ENCODE assay signal across 20 mouse cellular contexts in the genomic region with DNA sequence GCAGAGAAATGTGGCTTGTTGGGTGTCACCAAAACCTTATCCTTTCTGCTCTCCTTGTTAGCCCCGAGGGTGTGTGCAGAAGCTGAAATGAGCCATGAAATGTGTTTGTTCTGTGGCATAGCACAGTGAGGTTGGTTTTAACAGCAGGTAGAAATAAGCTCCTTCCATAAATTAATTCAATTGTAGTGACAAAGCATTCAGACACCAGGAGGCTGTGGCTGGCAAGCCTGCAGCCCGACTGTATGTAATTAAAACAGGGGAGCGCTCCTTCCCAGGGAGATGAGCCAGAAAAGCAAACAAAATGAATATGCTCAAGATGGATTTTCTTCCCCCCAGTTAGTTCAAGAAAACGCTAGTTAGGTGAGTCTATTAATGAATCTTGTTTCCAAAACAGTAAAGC.
A peak's percentile ranks its signal among the peaks of the same experiment; 100 is the strongest.
DNase-seq lines count a peak whose midpoint lies in the region; ATAC-seq and TF ChIP-seq lines count a peak whose summit lies in the region.
"Had no signal": no experiment of that assay in that cellular context is flagged by ENCODE, and none has a peak within 500 bp of the region (broad histone marks: within the 10 kb centered on the region; RNA-seq: fewer than 3 reads in every experiment).

No protein-coding gene starts in this region.

- DNase-seq in forebrain, embryonic 10.5 days (ENCODE audit: extremely low spot score, low spot score): no peak
- DNase-seq in hindbrain, postnatal 0 days (ENCODE audit: low spot score): peak; percentile 21
- DNase-seq in neural tube, embryonic 10.5 days (ENCODE audit: extremely low spot score, low spot score): no peak
- peak; percentile 72 for DNase-seq in brain, embryonic 14.5 days (ENCODE audit: low read depth)
- DNase-seq: adrenal gland, adult 2 months; adrenal gland, postnatal 25 days; cerebellum, adult 2 months; cerebellum, postnatal 10 days; gastrocnemius, postnatal 14 days had no signal

- no peak overlapping the region for H3K4me2 ChIP-seq in forebrain, embryonic 16.5 days (ENCODE audit: low read length)
- H3K4me2 ChIP-seq in hindbrain, postnatal 0 days (ENCODE audit: low read depth, low read length): no peak overlapping the region
- H3K4me2 ChIP-seq in hindbrain, embryonic 12.5 days (replicated peaks): no peak overlapping the region
- H3K4me2 ChIP-seq in neural tube, embryonic 13.5 days: no peak overlapping the region
- H3K4me2 ChIP-seq: forebrain, embryonic 13.5 days; heart, embryonic 12.5 days; hindbrain, embryonic 15.5 days had no signal

- no peak overlapping the region for H3K9ac ChIP-seq in forebrain, embryonic 16.5 days (replicated peaks; ENCODE audit: low read depth, low read length)
- H3K9ac ChIP-seq in hindbrain, postnatal 0 days (replicated peaks; ENCODE audit: low read length): no peak overlapping the region
- H3K9ac ChIP-seq in hindbrain, embryonic 12.5 days: no peak overlapping the region
- H3K9ac ChIP-seq in neural tube, embryonic 13.5 days: no peak overlapping the region
- H3K9ac ChIP-seq: forebrain, embryonic 13.5 days; heart, embryonic 12.5 days; hindbrain, embryonic 15.5 days had no signal

- no peak for TF ChIP-seq CTCF in hindbrain, postnatal 0 days (IDR thresholded peaks at IDR 0.05; ENCODE audit: low read depth)
- TF ChIP-seq CTCF in brain, embryonic 14.5 days (IDR thresholded peaks at IDR 0.05; ENCODE audit: borderline replicate concordance, extremely low read depth, insufficient read depth, insufficient read length): no peak

- H3K27me3 ChIP-seq in forebrain, embryonic 16.5 days (replicated peaks; ENCODE audit: control insufficient read depth, insufficient read depth, low read length): no peaks in the 10 kb centered on the region
- H3K27me3 ChIP-seq in forebrain, embryonic 10.5 days (ENCODE audit: poor library complexity, severe bottlenecking): no peaks in the 10 kb centered on the region
- H3K27me3 ChIP-seq in hindbrain, postnatal 0 days (ENCODE audit: insufficient read depth, low read length): no peaks in the 10 kb centered on the region
- no peaks in the 10 kb centered on the region for H3K27me3 ChIP-seq in hindbrain, embryonic 12.5 days
- H3K27me3 ChIP-seq in neural tube, embryonic 13.5 days: no peaks in the 10 kb centered on the region
- H3K27me3 ChIP-seq: CH12.LX; forebrain, embryonic 13.5 days; heart, embryonic 12.5 days; hindbrain, embryonic 15.5 days; Patski had no signal

- 5% methylated on average over 4 of the region's 4 CpGs for WGBS in forebrain, embryonic 16.5 days
- WGBS in forebrain, embryonic 10.5 days: 27% methylated on average over 4 of the region's 4 CpGs
- 11% methylated on average over 4 of the region's 4 CpGs for WGBS in hindbrain, postnatal 0 days
- 38% methylated on average over 4 of the region's 4 CpGs for WGBS in hindbrain, embryonic 12.5 days
- WGBS in neural tube, embryonic 13.5 days: 17% methylated on average over 4 of the region's 4 CpGs

- no peak overlapping the region for H3K4me3 ChIP-seq in forebrain, embryonic 16.5 days (replicated peaks; ENCODE audit: low read length)
- no peak overlapping the region for H3K4me3 ChIP-seq in forebrain, embryonic 10.5 days
- no peak overlapping the region for H3K4me3 ChIP-seq in hindbrain, postnatal 0 days (ENCODE audit: low read length)
- no peak overlapping the region for H3K4me3 ChIP-seq in hindbrain, embryonic 12.5 days
- H3K4me3 ChIP-seq in neural tube, embryonic 13.5 days: no peak overlapping the region
- H3K4me3 ChIP-seq: forebrain, embryonic 13.5 days; heart, embryonic 12.5 days; hindbrain, embryonic 15.5 days had no signal

- no peak overlapping the region; the same call in 1 of the 2 replicates for H3K27ac ChIP-seq in forebrain, embryonic 16.5 days (ENCODE audit: low read length)
- no peak overlapping the region for H3K27ac ChIP-seq in forebrain, embryonic 10.5 days
- no peak overlapping the region for H3K27ac ChIP-seq in hindbrain, postnatal 0 days
- H3K27ac ChIP-seq in hindbrain, embryonic 12.5 days: no peak overlapping the region
- H3K27ac ChIP-seq in neural tube, embryonic 13.5 days (replicated peaks): peak overlapping the region; percentile 3; the same call in 1 of the 2 replicates
- H3K27ac ChIP-seq: forebrain, embryonic 13.5 days; hindbrain, embryonic 15.5 days had no signal

- no peak for TF ChIP-seq POLR2A in brain, embryonic 14.5 days (IDR thresholded peaks at IDR 0.05; ENCODE audit: borderline replicate concordance, extremely low read depth, insufficient read depth, insufficient read length, poor library complexity, severe bottlenecking)

- ATAC-seq in forebrain, embryonic 16.5 days: peak; percentile 57; the same call in 1 of the 2 replicates
- no peak for ATAC-seq in hindbrain, postnatal 0 days
- ATAC-seq in hindbrain, embryonic 12.5 days (ENCODE audit: low FRiP score): no peak
- ATAC-seq in neural tube, embryonic 13.5 days (ENCODE audit: low read depth): peak; percentile 65
- ATAC-seq in granulocyte monocyte progenitor cell, adult 5-6 weeks (replicated peaks; ENCODE audit: poor library complexity, severe bottlenecking): no peak
- ATAC-seq: forebrain, embryonic 13.5 days; inflammation-experienced regulatory T-cells, adult 6 months; intestine, postnatal 0 days; Patski had no signal

- H3K4me1 ChIP-seq in forebrain, embryonic 16.5 days (replicated peaks; ENCODE audit: control insufficient read depth, insufficient read depth, low read length): peaks cover 8% of the 10 kb centered on the region
- H3K4me1 ChIP-seq in forebrain, embryonic 10.5 days: peaks cover 11% of the 10 kb centered on the region
- no peaks in the 10 kb centered on the region for H3K4me1 ChIP-seq in hindbrain, postnatal 0 days (ENCODE audit: insufficient read depth, low read length)
- H3K4me1 ChIP-seq in hindbrain, embryonic 12.5 days: peaks cover 5% of the 10 kb centered on the region; the same call in 1 of the 2 replicates
- peaks cover 17% of the 10 kb centered on the region for H3K4me1 ChIP-seq in neural tube, embryonic 13.5 days (replicated peaks)

- no peaks in the 10 kb centered on the region for H3K9me3 ChIP-seq in forebrain, embryonic 16.5 days (ENCODE audit: control insufficient read depth, low read length)
- H3K9me3 ChIP-seq in forebrain, embryonic 10.5 days: no peaks in the 10 kb centered on the region
- H3K9me3 ChIP-seq in hindbrain, postnatal 0 days (ENCODE audit: low read length): no peaks in the 10 kb centered on the region
- H3K9me3 ChIP-seq in hindbrain, embryonic 12.5 days (replicated peaks): no peaks in the 10 kb centered on the region
- no peaks in the 10 kb centered on the region for H3K9me3 ChIP-seq in neural tube, embryonic 13.5 days
- H3K9me3 ChIP-seq: forebrain, embryonic 13.5 days; hindbrain, embryonic 15.5 days had no signal

- no peaks in the 10 kb centered on the region for H3K36me3 ChIP-seq in forebrain, embryonic 16.5 days (ENCODE audit: control insufficient read depth, insufficient read depth)
- H3K36me3 ChIP-seq in forebrain, embryonic 10.5 days (replicated peaks): no peaks in the 10 kb centered on the region
- H3K36me3 ChIP-seq in hindbrain, postnatal 0 days (ENCODE audit: insufficient read depth, low read length): no peaks in the 10 kb centered on the region
- H3K36me3 ChIP-seq in hindbrain, embryonic 12.5 days: no peaks in the 10 kb centered on the region
- no peaks in the 10 kb centered on the region for H3K36me3 ChIP-seq in neural tube, embryonic 13.5 days
- H3K36me3 ChIP-seq: heart, embryonic 12.5 days; hindbrain, embryonic 15.5 days had no signal

Comparison
In these comparisons a context has a peak if more than half of its experiments do, and no peak if none do; other contexts are left out.
1. ATAC-seq: peak in forebrain, embryonic 16.5 days (single experiment) and neural tube, embryonic 13.5 days (single experiment); none in hindbrain, postnatal 0 days (single experiment), hindbrain, embryonic 12.5 days (single experiment) and granulocyte monocyte progenitor cell, adult 5-6 weeks (single experiment).
2. DNase-seq: peak in hindbrain, postnatal 0 days (single experiment) and brain, embryonic 14.5 days (single experiment); none in forebrain, embryonic 10.5 days (single experiment) and neural tube, embryonic 10.5 days (single experiment).